Mouse (Mus musculus): ENCODE measurements around the gene Nisch.
A peak's percentile ranks its signal among the peaks of the same experiment; 100 is the strongest.

Gene Nisch

DNA sequence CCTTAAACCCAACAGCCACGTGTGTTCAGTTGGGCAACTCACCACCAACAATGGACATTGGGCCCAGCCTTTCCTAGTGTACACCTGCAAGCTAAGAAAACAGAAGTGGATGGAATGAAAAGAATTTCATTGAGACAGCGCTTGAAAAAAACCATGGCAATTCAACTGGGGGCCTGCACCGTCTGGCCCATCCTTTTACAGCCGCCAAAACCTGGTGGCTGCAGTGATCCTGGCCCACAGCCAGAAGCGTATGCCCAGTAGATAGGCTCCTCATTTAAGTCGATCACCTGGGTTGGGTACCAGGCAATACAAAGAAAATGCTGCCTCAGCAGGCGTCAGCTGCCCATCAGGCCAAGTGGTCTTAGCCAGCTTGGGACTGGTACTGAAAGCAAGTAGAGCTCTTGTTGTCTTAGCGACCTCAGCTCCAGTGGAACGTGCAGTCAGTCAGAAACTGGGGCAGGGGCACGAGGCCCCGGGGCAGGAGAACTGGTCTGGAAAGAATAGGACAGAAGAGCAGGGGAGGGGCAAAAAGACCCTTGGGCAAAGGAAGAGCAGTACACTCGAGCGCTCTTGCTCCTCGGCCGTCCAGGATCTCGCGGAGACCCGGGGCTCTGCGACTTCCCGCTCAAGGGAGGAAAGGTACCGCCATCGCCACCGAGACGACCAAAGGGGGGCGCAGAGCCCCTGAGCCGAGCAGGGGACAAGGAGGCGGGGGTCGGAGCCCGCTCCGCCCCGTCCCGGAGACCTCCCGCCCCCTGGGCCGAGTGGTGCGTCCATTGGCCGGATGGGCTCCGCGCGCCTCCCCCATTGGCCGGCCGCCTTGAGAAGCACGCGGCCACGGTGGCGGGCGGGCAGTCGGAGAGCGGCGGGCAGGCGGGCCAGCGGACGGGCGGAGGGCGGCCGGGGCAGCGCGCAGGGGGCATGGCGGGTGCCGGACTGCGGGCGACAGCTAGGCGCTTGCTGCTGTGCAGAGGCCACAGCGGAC, 86.2 kb downstream of the Nisch start, which contains the start of gene Nt5dc2:
Gene Nt5dc2, plus strand, starts transcription at position 818 of the 985 bp plus-strand sequence.
- DNase-seq (ENCODE audit: low spot score in 2 of 2) = peak; percentile 45 to 63

DNA sequence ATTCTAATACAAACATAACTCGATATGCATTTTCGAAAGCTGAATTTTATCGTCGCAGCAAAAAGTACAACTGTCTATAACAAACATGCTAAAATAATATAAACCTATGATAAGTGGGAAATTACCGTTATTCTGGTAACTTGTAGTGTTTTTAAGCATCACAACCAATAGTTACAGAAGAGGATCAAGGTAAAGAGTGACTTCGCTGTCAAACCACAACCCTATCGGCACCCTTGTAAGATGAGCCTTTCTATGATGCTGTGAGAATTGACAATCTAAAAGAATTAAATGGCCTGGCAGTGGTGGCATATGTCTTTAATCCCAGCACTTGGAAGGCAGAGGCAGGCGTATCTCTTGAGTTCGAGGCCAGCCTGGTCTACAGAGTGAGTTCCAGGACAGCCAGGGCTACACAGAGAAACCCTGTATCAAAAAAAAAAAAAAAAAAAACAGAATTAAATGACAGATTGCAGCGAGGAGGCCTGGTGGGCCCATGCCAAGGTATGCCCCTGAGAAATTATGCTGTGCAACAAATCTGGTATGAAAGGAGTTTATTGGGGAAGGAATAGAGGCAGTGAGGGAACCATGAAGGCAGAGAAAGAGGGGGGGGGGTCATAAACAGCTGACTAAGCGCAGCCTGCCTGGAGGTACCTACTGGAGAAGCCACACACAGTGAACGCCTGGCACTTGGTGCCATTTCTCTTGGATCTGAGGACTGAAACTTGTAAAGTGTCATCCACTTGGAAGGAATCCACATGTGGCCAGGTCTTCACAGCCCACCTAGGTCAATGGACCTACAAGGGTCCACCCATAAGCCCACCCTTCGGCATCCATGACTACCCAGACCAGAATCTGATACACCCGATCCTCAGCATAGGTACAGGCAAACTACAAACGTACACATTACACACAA, 87.2 kb downstream of the Nisch start:
- DNase-seq (ENCODE audit: low spot score in 2 of 2) = no peak

DNA sequence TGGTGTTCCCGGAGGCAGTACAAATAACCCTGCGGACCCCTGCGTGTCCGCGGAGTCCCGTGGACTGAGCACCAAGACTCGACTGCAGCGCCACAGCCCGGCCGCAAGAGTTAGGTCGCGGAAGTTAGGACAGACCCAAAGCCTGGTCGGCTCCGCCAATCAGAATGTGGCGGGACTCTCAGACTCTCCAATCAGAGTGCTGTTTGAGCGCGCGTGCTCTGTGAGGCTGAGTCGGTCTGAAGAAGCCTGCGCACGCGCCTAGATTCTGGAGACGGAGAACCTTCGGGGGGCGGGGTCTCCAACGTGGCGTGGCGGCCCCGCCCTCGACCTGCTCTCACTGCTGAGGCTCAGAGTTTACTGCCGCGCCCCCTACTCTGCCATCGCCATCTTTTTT, 87.9 kb downstream of the Nisch start, which contains the start of gene Smim4:
Gene Smim4, minus strand, starts transcription at position 131 of the 394 bp plus-strand sequence.
- DNase-seq (ENCODE audit: low spot score in 2 of 2) = peak; percentile 94 to 98

DNA sequence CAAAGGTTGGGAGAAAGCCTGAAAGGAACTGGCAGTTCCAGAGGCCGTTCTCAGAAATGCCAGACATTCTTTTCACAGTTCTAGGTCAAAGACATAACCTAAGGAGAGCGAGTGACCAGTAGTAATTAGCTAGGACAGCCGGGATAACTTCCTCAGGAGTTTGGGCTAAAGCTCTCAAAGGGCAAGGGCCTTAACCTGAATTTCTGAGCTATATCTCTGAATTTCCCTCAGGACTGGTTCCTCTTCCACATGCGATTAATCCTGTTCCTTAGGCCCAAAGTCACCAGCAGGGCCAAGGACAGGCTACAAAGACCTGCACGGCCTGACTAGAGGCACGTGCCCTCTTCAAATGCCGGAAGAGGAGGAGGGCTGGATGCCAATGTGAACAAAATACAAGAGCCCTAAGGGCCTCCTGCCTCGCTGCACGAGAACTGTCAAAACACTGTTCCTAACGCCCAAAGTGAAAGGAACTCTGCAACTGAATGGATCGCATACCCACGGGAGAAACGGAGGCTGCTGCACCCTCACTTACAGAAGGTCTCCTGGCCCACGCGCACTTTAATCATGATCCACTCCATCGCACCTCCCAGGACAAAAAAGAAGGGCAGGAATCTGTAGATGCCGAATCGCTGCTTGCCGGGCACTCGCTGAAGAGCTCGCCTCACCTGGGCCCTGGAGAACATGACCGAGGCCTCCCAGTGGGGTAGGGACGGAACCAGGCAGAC, 88.5 kb downstream of the Nisch start:
- DNase-seq (ENCODE audit: low spot score in 2 of 2) = peak in 1 of 2 experiments; percentile 51

DNA sequence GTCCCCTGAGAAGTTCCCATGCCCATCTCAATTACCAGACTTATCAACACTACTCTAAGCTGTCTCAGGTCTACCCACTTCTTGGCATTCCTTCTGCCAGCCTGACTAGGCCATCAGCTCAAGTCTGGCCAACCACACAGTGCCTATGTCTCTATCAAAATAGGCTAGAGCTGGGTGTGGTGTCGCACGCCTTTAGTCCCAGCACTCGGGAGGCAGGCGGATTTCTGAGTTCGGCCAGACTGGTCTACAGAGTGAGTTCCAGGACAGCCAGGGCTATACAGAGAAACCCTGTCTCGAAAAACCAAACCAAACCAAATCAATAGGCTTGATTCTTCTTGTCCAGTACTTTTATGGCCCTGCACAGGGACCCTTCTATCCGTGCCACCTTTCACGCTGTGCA, 89.9 kb downstream of the Nisch start:
- no peak for DNase-seq (ENCODE audit: low spot score in 2 of 2)

DNA sequence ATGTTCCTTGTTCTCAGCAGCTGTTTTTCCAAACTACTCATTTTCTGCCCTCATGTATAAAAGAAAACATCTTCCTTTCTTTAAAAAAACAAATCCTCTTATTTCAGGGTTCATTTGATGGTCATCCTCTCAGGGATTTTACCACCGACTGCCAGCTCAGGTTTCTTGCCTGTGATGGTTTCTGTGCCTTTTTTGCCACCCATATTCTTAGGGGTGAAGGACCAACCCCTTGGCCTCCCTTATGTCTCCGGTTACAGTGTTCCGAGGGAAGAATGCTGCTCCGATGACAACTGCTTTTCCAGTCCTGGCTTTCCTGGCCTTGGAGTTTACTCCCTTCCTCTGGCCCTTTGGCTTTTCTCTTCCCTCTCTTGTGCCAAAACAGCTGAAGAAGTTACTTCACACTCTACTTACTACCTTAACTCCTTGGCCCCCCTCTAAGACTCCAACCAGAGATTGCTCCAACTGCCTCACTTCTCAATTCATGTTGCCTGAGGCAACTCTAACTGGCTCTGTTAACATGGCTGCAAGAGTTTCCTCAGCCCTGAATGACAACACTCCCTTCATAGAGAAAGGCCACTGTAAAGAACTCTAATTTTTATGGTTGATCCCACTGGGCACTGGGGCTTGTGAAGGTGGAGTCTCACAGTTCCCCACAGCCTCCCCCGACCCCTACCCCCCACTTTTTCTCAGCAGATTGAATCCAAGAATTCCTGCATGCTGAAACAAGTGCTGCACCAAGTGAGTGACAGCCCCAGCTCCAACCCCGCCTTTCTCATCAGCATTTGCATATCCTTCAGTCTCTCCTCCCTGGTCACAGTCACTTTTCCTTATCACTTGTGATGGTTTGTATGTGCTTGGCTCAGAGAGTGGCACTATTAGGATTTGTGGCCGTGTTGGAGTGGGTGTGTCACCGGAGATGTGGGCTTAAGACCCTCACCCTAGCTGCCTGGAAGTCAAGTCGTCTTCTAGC, 91.4 kb downstream of the Nisch start:
- no peak for DNase-seq (ENCODE audit: low spot score in 2 of 2)
